Mouse (Mus musculus) granulocyte monocyte progenitor cell, adult 5-6 weeks (primary cell): Measurements from ENCODE around the gene Pcdh19. TPM values are rescaled to one million over a fixed set of nuclear protein-coding genes. Genes with fewer than 3 reads are reported as not detected.

ENCODE experiments used
- total RNA-seq, 2 experiments: library from RNA; stranded (forward) in 1 of 2; stranded (reverse) in 1 of 2; fragments of 200-712, 200-1000 nt in 1 of 2; fragments of >200 nt in 1 of 2; fragmentation: Nextera tagmentation in 1 of 2; gene quantifications; 2 replicates each; pipeline ENCODE4 v1.2.3; 2014 to 2017

The Pcdh19 gene
- total RNA-seq, 2 experiments from 2014 or later, result not detected

Other genes with a start within 250 kb of the Pcdh19 start
- not detected in 2 replicates for gene Tnmd, start 162.0 kb upstream of the Pcdh19 start, total RNA-seq (2014; fragmentation: Nextera tagmentation)
- gene Tnmd, start 162.0 kb upstream of the Pcdh19 start, total RNA-seq (2017), result not detected in 2 replicates
- gene Tspan6, start 209.4 kb upstream of the Pcdh19 start, total RNA-seq (2014; fragmentation: Nextera tagmentation), result 1.6 TPM in 1 of 2 replicates, not detected in the other
- gene Tspan6, start 209.4 kb upstream of the Pcdh19 start, total RNA-seq (2017), result 2.3 TPM in 1 of 2 replicates, not detected in the other
- gene Srpx2, start 219.4 kb upstream of the Pcdh19 start, total RNA-seq (2014; fragmentation: Nextera tagmentation), result not detected in 2 replicates
- gene Srpx2, start 219.4 kb upstream of the Pcdh19 start, total RNA-seq (2017), result not detected in 2 replicates